Mouse (Mus musculus) midbrain, embryonic 16.5 days (tissue): ENCODE data around the gene Akt1s1. TPM values are rescaled to one million over a fixed set of nuclear protein-coding genes. Genes with fewer than 3 reads are reported as not detected.

Experiments
- ATAC-seq: fragments of 200-750 bp; cut with Nextera tagmentation; 2 replicates; pipeline ENCODE4 v1.8.0; 2017; ENCODE audit warnings: moderate TSS enrichment
- H3K27ac ChIP-seq: fragments of 300-500 bp; sonication (generic); 2 replicates; pipeline ENCODE4 v1.5.1; 2014; ENCODE audit warnings: mild to moderate bottlenecking, low read length, mixed read lengths
- H3K27me3 ChIP-seq: fragments of 300-500 bp; sonication (generic); 2 replicates; pipeline ENCODE4 v1.6.1; 2014; ENCODE audit warnings: low read depth, low read length, mixed read lengths; ENCODE audit not compliant: control insufficient read depth, insufficient read depth
- H3K36me3 ChIP-seq: fragments of 300-500 bp; sonication (generic); 2 replicates; pipeline ENCODE4 v1.6.1; 2014; ENCODE audit warnings: mild to moderate bottlenecking, low read length, moderate library complexity, mixed read lengths; ENCODE audit not compliant: control insufficient read depth, insufficient read depth
- H3K4me1 ChIP-seq: fragments of 300-500 bp; sonication (generic); 2 replicates; pipeline ENCODE4 v1.6.1; 2014; ENCODE audit warnings: mild to moderate bottlenecking, low read length, mixed read lengths; ENCODE audit not compliant: control insufficient read depth, insufficient read depth
- H3K4me2 ChIP-seq: fragments of 300-500 bp; sonication (generic); 2 replicates; pipeline ENCODE4 v1.6.1; 2014; ENCODE audit warnings: mild to moderate bottlenecking, low read length, mixed read lengths
- H3K4me3 ChIP-seq: fragments of 300-500 bp; sonication (generic); 2 replicates; pipeline ENCODE4 v1.5.1; 2014; ENCODE audit warnings: low read depth, mild to moderate bottlenecking, low read length, moderate library complexity, mixed read lengths
- H3K9ac ChIP-seq: fragments of 300-500 bp; sonication (generic); 2 replicates; pipeline ENCODE4 v1.6.1; 2014; ENCODE audit warnings: low read depth, low read length, mixed read lengths
- H3K9me3 ChIP-seq: fragments of 300-500 bp; sonication (generic); replicated peaks from 2 replicates; pipeline ENCODE4 v1.6.1; 2014; ENCODE audit warnings: mild to moderate bottlenecking, low read length, mixed read lengths; ENCODE audit not compliant: control insufficient read depth, poor library complexity, severe bottlenecking
- WGBS: fragments of 180-500 bp; shearing (Covaris S2); extraction: QIAGEN DNeasy Blood & Tissue Kit; methylation state at CpG from one replicate; pipeline ENCODE4 v1.1.7; 2014; 5-methylcytosine and 5-hydroxymethylcytosine counted together
- polyA plus RNA-seq: library from polyadenylated mRNA; unstranded; fragments of >200 nt; fragmentation: Nextera tagmentation; extraction: Ambion mirVana; gene quantifications from 2 replicates; pipeline ENCODE4 v1.2.1, GENCODE M21; 2015

Gene Akt1s1
- polyA plus RNA-seq, 1 experiment from 2014 or later = 83.2 TPM

DNA sequence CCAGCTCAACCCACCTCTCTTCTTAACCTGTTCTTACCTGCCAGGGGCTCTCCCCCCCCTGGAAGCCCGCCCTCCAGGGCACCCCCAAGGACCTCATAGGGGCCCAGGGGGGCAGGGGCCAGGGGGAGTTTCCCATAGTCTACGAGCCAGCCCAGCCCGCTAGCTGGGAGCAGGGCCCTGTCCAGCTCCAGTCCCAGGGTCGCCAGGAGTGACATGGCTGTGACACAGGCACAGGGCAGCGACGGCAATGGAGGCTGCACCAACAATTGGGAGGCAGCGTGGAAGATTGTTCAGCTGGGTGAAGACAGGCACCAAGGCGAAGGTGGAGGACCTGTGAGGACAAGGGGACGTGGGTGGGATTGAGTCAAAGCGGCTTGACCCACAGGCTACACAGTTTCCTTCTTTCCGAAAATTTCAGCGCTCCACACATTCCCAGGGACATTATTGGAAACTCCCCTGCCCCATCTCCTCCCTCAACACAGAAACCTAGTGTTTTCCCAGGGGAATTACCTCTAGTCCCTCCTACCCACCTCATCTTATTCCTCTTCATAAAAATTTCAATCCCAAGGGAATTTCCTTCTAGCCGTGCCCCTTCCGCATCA is 33.7 kb upstream of the Akt1s1 start:
- Histone ChIP-seq H3K4me2 (peak overlapping the region; percentile 60), H3K4me3 (peak overlapping the region; percentile 89), H3K9ac (no peak overlapping the region; the same call in 1 of the 2 replicates), H3K4me1 (peaks cover 38% of the 10 kb centered on the region), H3K36me3 (no peaks in the 10 kb centered on the region), H3K27ac (peak overlapping the region; percentile 90), H3K27me3 (no peaks in the 10 kb centered on the region), H3K9me3 (no peaks in the 10 kb centered on the region)
- WGBS = 26% methylated on average over 14 of the region's 14 CpGs
- ATAC-seq = peak; percentile 16

DNA sequence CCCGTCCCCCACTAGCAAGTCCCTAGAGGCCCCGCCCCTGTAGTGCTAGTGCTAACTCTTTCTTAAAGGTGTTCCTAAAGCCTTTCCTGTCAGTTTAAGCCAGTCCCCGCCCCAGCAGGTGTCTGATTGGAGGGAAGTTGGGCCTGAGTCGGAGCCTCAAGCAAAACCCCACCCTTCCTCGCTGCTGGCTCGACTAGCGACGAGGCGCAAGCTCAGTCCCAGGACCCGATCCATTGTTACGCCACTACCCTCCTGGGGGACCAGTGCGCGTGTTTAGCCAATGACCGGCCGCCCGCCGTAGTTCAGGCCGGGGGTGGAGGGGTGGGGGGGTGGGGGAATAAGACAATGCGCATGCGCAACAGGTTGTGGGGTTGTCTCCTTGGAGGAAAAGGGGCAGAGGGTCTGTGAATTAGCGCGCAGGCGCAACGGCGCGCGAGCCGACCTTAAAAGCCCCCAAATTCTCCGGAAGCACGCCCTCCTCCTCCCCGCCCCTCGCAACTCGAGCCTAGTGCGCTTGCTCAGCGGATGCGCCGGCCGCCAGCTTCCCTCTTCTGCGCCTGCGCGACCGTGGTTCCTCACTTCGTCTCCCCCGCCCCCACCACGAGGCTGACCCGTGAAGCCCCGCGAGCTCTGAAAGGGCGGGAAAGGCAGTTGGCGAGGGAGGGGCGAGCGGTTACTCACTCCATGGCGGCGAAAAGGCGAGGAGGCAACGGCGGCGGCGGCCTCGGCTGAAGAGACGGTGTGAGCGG is 32.9 kb upstream of the Akt1s1 start, which contains the start of the genes Nup62 and Il4i1:
Gene Nup62, plus strand, starts transcription at position 368 of the 749 bp plus-strand sequence.
Gene Il4i1, plus strand, starts transcription at position 667 of the 749 bp plus-strand sequence.
- H3K4me2 ChIP-seq = peak within 1 kb of the TSS; percentile 68
- peak; percentile 94 for ATAC-seq
- H3K36me3 ChIP-seq = no peaks in the 10 kb centered on the region
- under 1% methylated on average over 54 of the region's 62 CpGs for WGBS
- peaks cover 40% of the 10 kb centered on the region for H3K4me1 ChIP-seq
- peak within 1 kb of the TSS; percentile 90 for H3K27ac ChIP-seq
- H3K9me3 ChIP-seq = no peaks in the 10 kb centered on the region
- no peaks in the 10 kb centered on the region for H3K27me3 ChIP-seq
- H3K4me3 ChIP-seq = peak within 1 kb of the TSS; percentile 89
- H3K9ac ChIP-seq = peak within 1 kb of the TSS; percentile 92

DNA sequence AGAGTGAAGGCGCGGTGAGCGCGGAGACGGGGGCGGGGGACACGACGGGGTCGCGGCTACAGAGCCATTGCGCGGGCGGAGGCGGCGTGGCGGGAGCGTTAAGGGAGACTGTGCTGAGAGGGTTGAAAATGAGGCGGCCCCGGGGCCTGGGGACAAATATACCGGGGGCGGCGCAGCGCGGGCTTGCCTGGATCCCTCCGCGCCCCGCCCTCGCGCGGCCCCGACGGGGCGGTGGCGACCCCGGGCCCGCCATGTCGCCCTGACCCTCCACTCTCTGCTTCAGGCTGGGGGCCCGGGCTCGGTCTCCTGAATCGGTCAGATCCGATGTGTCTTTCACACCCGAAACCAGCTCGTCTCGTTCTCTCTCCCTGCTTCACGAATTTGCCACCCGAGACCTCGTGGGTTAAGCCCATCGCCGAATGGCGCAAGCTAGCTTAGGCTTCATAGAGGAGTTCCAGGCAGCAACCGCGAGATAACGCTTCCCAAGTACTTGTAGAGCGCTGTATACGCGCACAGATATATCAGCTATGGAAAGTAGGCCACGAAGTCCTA is 32.2 kb upstream of the Akt1s1 start, which contains the start of gene Atf5:
Gene Atf5, minus strand, starts transcription at position 189 of the 552 bp plus-strand sequence.
- Histone ChIP-seq H3K27ac (peak within 1 kb of the TSS; percentile 90), H3K4me3 (peak within 1 kb of the TSS; percentile 89), H3K27me3 (no peaks in the 10 kb centered on the region), H3K9ac (peak within 1 kb of the TSS; percentile 92), H3K9me3 (no peaks in the 10 kb centered on the region), H3K4me1 (peaks cover 40% of the 10 kb centered on the region), H3K4me2 (peak within 1 kb of the TSS; percentile 68), H3K36me3 (no peaks in the 10 kb centered on the region)
- WGBS = under 1% methylated on average over 51 of the region's 57 CpGs
- ATAC-seq = no peak

DNA sequence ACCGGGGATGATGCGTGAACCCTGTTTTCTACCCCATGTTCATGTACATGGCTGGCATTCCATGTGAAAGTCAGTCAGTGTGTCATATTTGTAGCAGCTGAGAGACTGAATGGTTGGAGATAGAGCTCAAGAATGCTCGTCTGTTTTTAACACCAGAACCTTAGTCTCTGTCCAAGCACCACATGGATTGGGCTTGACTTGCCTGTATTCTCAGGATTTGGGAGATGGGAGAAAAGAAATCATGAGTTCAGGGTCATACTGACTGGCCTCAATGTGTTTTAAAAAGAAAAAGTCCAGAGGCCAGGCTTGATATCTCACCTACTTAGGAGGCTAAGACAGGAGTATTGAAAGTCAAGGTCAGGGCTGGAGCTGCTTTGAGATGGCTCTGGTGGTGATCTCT is 31.4 kb upstream of the Akt1s1 start:
- WGBS = 31% methylated on average over 3 of the region's 3 CpGs
- H3K4me2 ChIP-seq = peak overlapping the region; percentile 68
- H3K27me3 ChIP-seq = no peaks in the 10 kb centered on the region
- no peaks in the 10 kb centered on the region for H3K9me3 ChIP-seq
- no peak overlapping the region for H3K27ac ChIP-seq
- H3K4me1 ChIP-seq = peaks cover 40% of the 10 kb centered on the region
- ATAC-seq = no peak
- H3K36me3 ChIP-seq = no peaks in the 10 kb centered on the region
- H3K4me3 ChIP-seq = peak overlapping the region; percentile 89
- H3K9ac ChIP-seq = peak overlapping the region; percentile 92

DNA sequence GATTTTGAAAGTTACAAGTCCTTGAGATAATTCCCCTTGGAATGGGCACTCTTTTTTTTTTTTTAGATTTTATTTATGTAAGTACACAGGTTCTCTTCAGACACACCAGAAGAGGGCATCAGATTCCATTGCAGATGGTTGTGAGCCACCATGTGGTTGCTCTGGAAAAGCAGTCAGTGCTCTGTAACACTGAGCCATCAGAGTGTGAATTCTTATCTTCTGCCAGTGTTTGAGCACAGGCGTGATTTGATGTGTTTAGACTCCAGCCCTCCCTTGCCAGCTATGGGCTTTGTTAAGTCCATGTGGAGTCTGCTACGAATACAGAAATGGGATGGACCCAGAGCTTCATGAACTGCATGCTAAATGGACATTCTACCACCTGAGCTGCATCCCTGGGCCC is 30.6 kb upstream of the Akt1s1 start:
- no peaks in the 10 kb centered on the region for H3K27me3 ChIP-seq
- no peaks in the 10 kb centered on the region for H3K36me3 ChIP-seq
- 0 out of 2 replicates have a peak overlapping the region, but pooled peaks have one; percentile 89 for H3K4me3 ChIP-seq
- H3K4me2 ChIP-seq = peak overlapping the region; percentile 68
- no peak for ATAC-seq
- no peaks in the 10 kb centered on the region for H3K9me3 ChIP-seq
- no peak overlapping the region for H3K27ac ChIP-seq
- WGBS = 22% methylated on average over 2 of the region's 2 CpGs
- no peak overlapping the region; the same call in 1 of the 2 replicates for H3K9ac ChIP-seq
- peaks cover 40% of the 10 kb centered on the region for H3K4me1 ChIP-seq

DNA sequence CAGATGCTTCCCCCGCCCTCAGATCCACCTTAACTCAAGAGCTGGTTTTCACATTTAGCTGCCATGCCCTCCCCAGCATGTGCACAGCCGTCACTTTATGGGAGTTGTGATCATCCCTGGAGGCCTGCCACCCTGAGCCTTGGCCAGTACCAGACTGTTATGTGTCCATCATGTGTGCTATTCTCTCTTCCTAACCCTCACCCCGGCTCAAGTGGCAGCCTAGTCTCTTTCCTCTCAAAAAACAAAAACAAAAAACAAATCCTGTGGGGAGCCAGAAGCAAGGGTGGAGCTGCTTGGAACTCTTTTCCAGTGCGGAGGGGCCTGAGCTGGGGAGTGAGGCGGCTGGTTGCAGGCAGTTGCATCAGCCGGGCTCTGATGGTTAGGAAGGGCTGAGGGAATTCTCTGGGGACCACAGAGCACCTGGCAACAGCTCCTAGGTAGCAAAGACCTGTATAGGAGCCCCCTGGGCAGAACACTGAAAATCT is 30.0 kb upstream of the Akt1s1 start:
- WGBS = 31% methylated on average over 6 of the region's 6 CpGs
- Histone ChIP-seq H3K4me1 (peaks cover 40% of the 10 kb centered on the region), H3K9ac (peak overlapping the region; percentile 22), H3K9me3 (no peaks in the 10 kb centered on the region), H3K27ac (no peak overlapping the region), H3K27me3 (no peaks in the 10 kb centered on the region), H3K36me3 (no peaks in the 10 kb centered on the region), H3K4me2 (peak overlapping the region; percentile 43), H3K4me3 (peak overlapping the region; percentile 11; the same call in 1 of the 2 replicates)
- no peak for ATAC-seq

DNA sequence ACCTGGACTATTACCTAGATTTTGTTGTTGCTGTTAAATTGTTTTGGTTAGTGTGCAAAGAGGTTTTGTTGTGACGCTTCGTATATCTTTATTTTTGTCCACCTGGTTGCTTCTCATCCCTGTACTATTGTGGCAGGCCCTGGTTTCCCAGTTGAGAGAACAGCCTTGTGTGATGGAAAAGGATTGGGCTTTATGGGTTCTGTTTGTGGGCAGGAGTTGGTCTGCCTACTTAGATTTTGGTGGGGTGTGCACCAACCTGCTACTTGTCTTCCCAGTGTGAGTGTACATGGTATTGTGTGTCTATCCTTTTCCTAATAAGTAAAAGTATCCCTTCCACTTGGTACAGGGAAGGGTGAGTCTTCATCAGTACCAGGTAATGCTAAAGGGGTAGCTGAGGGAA is 29.4 kb upstream of the Akt1s1 start:
- H3K36me3 ChIP-seq = no peaks in the 10 kb centered on the region
- H3K4me1 ChIP-seq = peaks cover 40% of the 10 kb centered on the region
- ATAC-seq = no peak
- H3K4me3 ChIP-seq = no peak overlapping the region
- H3K9ac ChIP-seq = peak overlapping the region; percentile 22
- H3K9me3 ChIP-seq = no peaks in the 10 kb centered on the region
- no peak overlapping the region for H3K27ac ChIP-seq
- H3K4me2 ChIP-seq = peak overlapping the region; percentile 43
- 89% methylated on average over 2 of the region's 2 CpGs for WGBS
- H3K27me3 ChIP-seq = no peaks in the 10 kb centered on the region

DNA sequence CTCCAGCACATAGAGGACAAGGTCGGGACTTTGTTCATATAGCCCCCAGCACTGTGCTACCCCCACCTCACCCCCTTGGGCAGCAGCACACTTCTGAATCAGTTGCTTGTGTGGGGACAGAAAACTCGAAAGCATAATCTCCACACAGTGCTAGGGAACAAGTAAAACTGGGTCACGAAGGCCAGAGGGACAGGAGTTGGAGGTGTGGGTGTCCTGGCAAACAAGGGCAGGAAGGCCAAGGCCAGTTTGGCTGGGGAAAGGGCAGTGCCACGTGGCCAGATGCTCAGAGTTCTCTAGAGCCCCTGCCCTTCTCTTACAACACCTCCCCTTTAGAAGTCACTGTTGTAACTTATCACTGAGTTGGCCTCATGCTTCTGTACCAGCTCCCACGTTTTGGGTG is 28.9 kb upstream of the Akt1s1 start:
- Histone ChIP-seq H3K4me2 (no peak overlapping the region), H3K27me3 (no peaks in the 10 kb centered on the region), H3K4me1 (peaks cover 42% of the 10 kb centered on the region), H3K36me3 (no peaks in the 10 kb centered on the region), H3K9ac (no peak overlapping the region), H3K4me3 (no peak overlapping the region), H3K27ac (no peak overlapping the region), H3K9me3 (no peaks in the 10 kb centered on the region)
- no peak for ATAC-seq
- 71% methylated on average over 5 of the region's 5 CpGs for WGBS
